Mouse (Mus musculus): ENCODE measurements at regions not wholly inside any gene's neighbourhood (a gene's known extent, or its start where the extent isn't known, plus 50 kb on each side); places are given as distances from the start of the nearest gene placed in this dataset.

- H3K4me1 ChIP-seq (ENCODE audit: control insufficient read depth, insufficient read depth, low read length) = peaks cover 2% of the 10 kb centered on the region; the same call in 1 of the 2 replicates
- no peak overlapping the region for H3K27ac ChIP-seq (ENCODE audit: insufficient read depth, low read length)
Measured at GRCm38 (mm10) chr10:125839621-125840141, 126.3 kb upstream of the Lrig3 start.

GRCm38 (mm10) chr10:125840388-125840787 lies 125.6 kb upstream of the Lrig3 start:
- TF ChIP-seq CTCF (IDR thresholded peaks at IDR 0.05; ENCODE audit: extremely low read depth, insufficient read depth, low read length) (no peak), POLR2A (IDR thresholded peaks at IDR 0.05; ENCODE audit: extremely low read depth, insufficient read depth, low read length) (no peak)
- H3K4me1 ChIP-seq (ENCODE audit: control insufficient read depth, insufficient read depth, low read length) = peaks cover 2% of the 10 kb centered on the region; the same call in 1 of the 2 replicates
- H3K27ac ChIP-seq (ENCODE audit: insufficient read depth, low read length) = no peak overlapping the region
- H3K4me3 ChIP-seq (ENCODE audit: insufficient read depth, low read length) = no peak overlapping the region

More at GRCm38 (mm10) chr10:125839621-125840141, 126.3 kb upstream of the Lrig3 start:
- H3K4me3 ChIP-seq (ENCODE audit: insufficient read depth, low read length) = no peak overlapping the region
- TF ChIP-seq CTCF (IDR thresholded peaks at IDR 0.05; ENCODE audit: extremely low read depth, insufficient read depth, low read length) (no peak), POLR2A (IDR thresholded peaks at IDR 0.05; ENCODE audit: extremely low read depth, insufficient read depth, low read length) (no peak)

GRCm38 (mm10) chr10:125844336-125844865 lies 121.6 kb upstream of the Lrig3 start:
- H3K4me1 ChIP-seq (ENCODE audit: control insufficient read depth, insufficient read depth, low read length) = peaks cover 2% of the 10 kb centered on the region; the same call in 1 of the 2 replicates
- no peak for TF ChIP-seq CTCF (IDR thresholded peaks at IDR 0.05; ENCODE audit: extremely low read depth, insufficient read depth, low read length)
- no peak for TF ChIP-seq POLR2A (IDR thresholded peaks at IDR 0.05; ENCODE audit: extremely low read depth, insufficient read depth, low read length)
- H3K4me3 ChIP-seq (ENCODE audit: insufficient read depth, low read length) = no peak overlapping the region

GRCm38 (mm10) chr10:125845014-125845514 lies 120.9 kb upstream of the Lrig3 start:
- Histone ChIP-seq H3K27ac (ENCODE audit: insufficient read depth, low read length) (no peak overlapping the region), H3K4me3 (ENCODE audit: insufficient read depth, low read length) (no peak overlapping the region), H3K4me1 (ENCODE audit: control insufficient read depth, insufficient read depth, low read length) (no peaks in the 10 kb centered on the region)
- TF ChIP-seq CTCF (IDR thresholded peaks at IDR 0.05; ENCODE audit: extremely low read depth, insufficient read depth, low read length) (no peak), POLR2A (IDR thresholded peaks at IDR 0.05; ENCODE audit: extremely low read depth, insufficient read depth, low read length) (no peak)

More at GRCm38 (mm10) chr10:125844336-125844865, 121.6 kb upstream of the Lrig3 start:
- no peak overlapping the region for H3K27ac ChIP-seq (ENCODE audit: insufficient read depth, low read length)

GRCm38 (mm10) chr10:125850370-125850769 lies 115.6 kb upstream of the Lrig3 start:
- Histone ChIP-seq H3K27ac (ENCODE audit: insufficient read depth, low read length) (no peak overlapping the region), H3K4me3 (ENCODE audit: insufficient read depth, low read length) (no peak overlapping the region), H3K4me1 (ENCODE audit: control insufficient read depth, insufficient read depth, low read length) (no peaks in the 10 kb centered on the region)
- no peak for TF ChIP-seq POLR2A (IDR thresholded peaks at IDR 0.05; ENCODE audit: extremely low read depth, insufficient read depth, low read length)
- no peak for TF ChIP-seq CTCF (IDR thresholded peaks at IDR 0.05; ENCODE audit: extremely low read depth, insufficient read depth, low read length)

- no peaks in the 10 kb centered on the region for H3K4me1 ChIP-seq (ENCODE audit: control insufficient read depth, insufficient read depth, low read length)
Measured at GRCm38 (mm10) chr10:125861734-125862133, 104.2 kb upstream of the Lrig3 start.

GRCm38 (mm10) chr10:125866346-125866745 lies 99.6 kb upstream of the Lrig3 start:
- no peak overlapping the region for H3K27ac ChIP-seq (ENCODE audit: insufficient read depth, low read length)
- no peaks in the 10 kb centered on the region for H3K4me1 ChIP-seq (ENCODE audit: control insufficient read depth, insufficient read depth, low read length)
- no peak overlapping the region for H3K4me3 ChIP-seq (ENCODE audit: insufficient read depth, low read length)
- no peak for TF ChIP-seq POLR2A (IDR thresholded peaks at IDR 0.05; ENCODE audit: extremely low read depth, insufficient read depth, low read length)
- no peak for TF ChIP-seq CTCF (IDR thresholded peaks at IDR 0.05; ENCODE audit: extremely low read depth, insufficient read depth, low read length)

More at GRCm38 (mm10) chr10:125861734-125862133, 104.2 kb upstream of the Lrig3 start:
- TF ChIP-seq POLR2A (IDR thresholded peaks at IDR 0.05; ENCODE audit: extremely low read depth, insufficient read depth, low read length) (no peak), CTCF (IDR thresholded peaks at IDR 0.05; ENCODE audit: extremely low read depth, insufficient read depth, low read length) (no peak)
- Histone ChIP-seq H3K4me3 (ENCODE audit: insufficient read depth, low read length) (no peak overlapping the region), H3K27ac (ENCODE audit: insufficient read depth, low read length) (no peak overlapping the region)

- peaks cover 2% of the 10 kb centered on the region; the same call in 1 of the 2 replicates for H3K4me1 ChIP-seq (ENCODE audit: control insufficient read depth, insufficient read depth, low read length)
- H3K4me3 ChIP-seq (ENCODE audit: insufficient read depth, low read length) = no peak overlapping the region
- no peak overlapping the region for H3K27ac ChIP-seq (ENCODE audit: insufficient read depth, low read length)
- TF ChIP-seq CTCF (IDR thresholded peaks at IDR 0.05; ENCODE audit: extremely low read depth, insufficient read depth, low read length) = no peak
- no peak for TF ChIP-seq POLR2A (IDR thresholded peaks at IDR 0.05; ENCODE audit: extremely low read depth, insufficient read depth, low read length)
Measured at GRCm38 (mm10) chr10:125884563-125884962, 81.4 kb upstream of the Lrig3 start.

GRCm38 (mm10) chr10:125885796-125886195 lies 80.2 kb upstream of the Lrig3 start:
- no peak for TF ChIP-seq CTCF (IDR thresholded peaks at IDR 0.05; ENCODE audit: extremely low read depth, insufficient read depth, low read length)
- TF ChIP-seq POLR2A (IDR thresholded peaks at IDR 0.05; ENCODE audit: extremely low read depth, insufficient read depth, low read length) = no peak
- no peak overlapping the region for H3K27ac ChIP-seq (ENCODE audit: insufficient read depth, low read length)
- H3K4me1 ChIP-seq (ENCODE audit: control insufficient read depth, insufficient read depth, low read length) = peaks cover 2% of the 10 kb centered on the region; the same call in 1 of the 2 replicates
- H3K4me3 ChIP-seq (ENCODE audit: insufficient read depth, low read length) = no peak overlapping the region

- H3K4me3 ChIP-seq (ENCODE audit: insufficient read depth, low read length) = no peak overlapping the region
- H3K4me1 ChIP-seq (ENCODE audit: control insufficient read depth, insufficient read depth, low read length) = no peaks in the 10 kb centered on the region
- no peak overlapping the region for H3K27ac ChIP-seq (ENCODE audit: insufficient read depth, low read length)
- TF ChIP-seq POLR2A (IDR thresholded peaks at IDR 0.05; ENCODE audit: extremely low read depth, insufficient read depth, low read length) (no peak), CTCF (IDR thresholded peaks at IDR 0.05; ENCODE audit: extremely low read depth, insufficient read depth, low read length) (no peak)
Measured at GRCm38 (mm10) chr10:125892122-125892521, 73.8 kb upstream of the Lrig3 start.

All from cortical plate, adult 2 months (tissue).